Mouse (Mus musculus) R1 (cell line): ENCODE measurements around the gene Tmem45a.

Experiments
- DNase-seq: peaks from one replicate; pipeline ENCODE4 v3.0.0-alpha.2; 2018; ENCODE audit warnings: low read depth, low spot score

Tmem45a gene

GRCm38 (mm10) chr16:56885824-56886615, at the start of gene Tmem45a:
Gene Tmem45a (minus strand): TSS chr16:56886166.
- peak; percentile 96 for DNase-seq

GRCm38 (mm10) chr16:56928023-56928422, 42.1 kb upstream of the Tmem45a start, which contains the start of gene Lnp1:
Gene Lnp1 (minus strand): TSS chr16:56928061.
- no peak for DNase-seq

GRCm38 (mm10) chr16:56920102-56920657, 34.2 kb upstream of the Tmem45a start:
- peak; percentile 89 for DNase-seq

- DNase-seq: peak; percentile 82
Observed at GRCm38 (mm10) chr16:56917230-56917629, 31.3 kb upstream of the Tmem45a start.

GRCm38 (mm10) chr16:56908986-56909385, 23.0 kb upstream of the Tmem45a start:
- DNase-seq: no peak

GRCm38 (mm10) chr16:56902206-56902605, 16.2 kb upstream of the Tmem45a start:
- DNase-seq: peak; percentile 92

GRCm38 (mm10) chr16:56891583-56891982, 5.6 kb upstream of the Tmem45a start:
- peak; percentile 32 for DNase-seq

- DNase-seq: no peak
Observed at GRCm38 (mm10) chr16:56886616-56887116, 700 bp upstream of the Tmem45a start.

GRCm38 (mm10) chr16:56884811-56885210, 1.2 kb downstream of the Tmem45a start:
- no peak for DNase-seq

GRCm38 (mm10) chr16:56873410-56873809, 12.6 kb downstream of the Tmem45a start:
- DNase-seq: peak; percentile 28

- DNase-seq: no peak
Observed at GRCm38 (mm10) chr16:56870458-56870857, 15.5 kb downstream of the Tmem45a start.

GRCm38 (mm10) chr16:56868361-56868760, 17.6 kb downstream of the Tmem45a start:
- DNase-seq: peak; percentile 82

- DNase-seq: no peak
Observed at GRCm38 (mm10) chr16:56867591-56867990, 18.4 kb downstream of the Tmem45a start.

GRCm38 (mm10) chr16:56852841-56853587, 33.0 kb downstream of the Tmem45a start:
- no peak for DNase-seq

GRCm38 (mm10) chr16:56842988-56843387, 43.0 kb downstream of the Tmem45a start:
- no peak for DNase-seq

- no peak for DNase-seq
Observed at GRCm38 (mm10) chr16:56833312-56833711, 52.7 kb downstream of the Tmem45a start.

GRCm38 (mm10) chr16:56831986-56832385, 54.0 kb downstream of the Tmem45a start:
- no peak for DNase-seq

- DNase-seq: no peak
Observed at GRCm38 (mm10) chr16:56801370-56802109, 84.4 kb downstream of the Tmem45a start.

- DNase-seq: peak; percentile 25
Observed at GRCm38 (mm10) chr16:56800946-56801345, 85.0 kb downstream of the Tmem45a start.

- peak; percentile 73 for DNase-seq
Observed at GRCm38 (mm10) chr16:56800469-56800868, 85.5 kb downstream of the Tmem45a start.

GRCm38 (mm10) chr16:56799541-56800029, 86.4 kb downstream of the Tmem45a start:
- DNase-seq: peak; percentile 66
